Mouse (Mus musculus) olfactory bulb, adult 2 months (tissue): ENCODE results near the gene Dap3. TPM values are rescaled to one million over a fixed set of nuclear protein-coding genes. Genes with fewer than 3 reads are reported as not detected.
"Not testable (repeated sequence)": the region's sequence is repeated elsewhere in the genome, so short reads cannot be mapped to it uniquely, and the experiment has no call there.

Experiments used
- H3K27ac ChIP-seq: fragments of 200-500 bp; 2 replicates; pipeline ENCODE4 v1.5.1; 2012; ENCODE audit warnings: low read depth, low read length; ENCODE audit not compliant: insufficient read depth
- H3K4me1 ChIP-seq: fragments of 200-500 bp; 2 replicates; pipeline ENCODE4 v1.6.1; 2012; ENCODE audit warnings: low read length; ENCODE audit not compliant: control insufficient read depth, insufficient read depth
- H3K4me3 ChIP-seq: fragments of 200-500 bp; 2 replicates; pipeline ENCODE4 v1.5.1; 2012; ENCODE audit warnings: mild to moderate bottlenecking, low read depth, low read length, moderate library complexity; ENCODE audit not compliant: insufficient read depth
- CTCF ChIP-seq: fragments of 200-500 bp; IDR thresholded peaks from 2 replicates; pipeline ENCODE4 v1.5.1; 2012; ENCODE audit warnings: low read depth, mild to moderate bottlenecking, low read length, moderate library complexity; ENCODE audit not compliant: insufficient read depth
- POLR2A ChIP-seq: fragments of 200-500 bp; IDR thresholded peaks from 2 replicates; pipeline ENCODE4 v1.6.1; 2012; ENCODE audit warnings: mild to moderate bottlenecking, low read depth, low read length, moderate library complexity; ENCODE audit not compliant: insufficient read depth
- WGBS: fragments of 180-500 bp; shearing (Covaris S2); methylation state at CpG from one replicate; pipeline ENCODE4 v1.1.7; 2018; 5-methylcytosine and 5-hydroxymethylcytosine counted together
- polyA plus RNA-seq: library from polyadenylated mRNA; stranded (reverse); fragments of >200 nt; gene quantifications from 2 replicates; pipeline ENCODE4 v1.2.4, GENCODE M21; 2012; ENCODE audit warnings: low replicate concordance; ENCODE audit not compliant: missing spikeins, insufficient read depth, insufficient read length

Gene Dap3
- not detected in 2 replicates for polyA plus RNA-seq

DNA sequence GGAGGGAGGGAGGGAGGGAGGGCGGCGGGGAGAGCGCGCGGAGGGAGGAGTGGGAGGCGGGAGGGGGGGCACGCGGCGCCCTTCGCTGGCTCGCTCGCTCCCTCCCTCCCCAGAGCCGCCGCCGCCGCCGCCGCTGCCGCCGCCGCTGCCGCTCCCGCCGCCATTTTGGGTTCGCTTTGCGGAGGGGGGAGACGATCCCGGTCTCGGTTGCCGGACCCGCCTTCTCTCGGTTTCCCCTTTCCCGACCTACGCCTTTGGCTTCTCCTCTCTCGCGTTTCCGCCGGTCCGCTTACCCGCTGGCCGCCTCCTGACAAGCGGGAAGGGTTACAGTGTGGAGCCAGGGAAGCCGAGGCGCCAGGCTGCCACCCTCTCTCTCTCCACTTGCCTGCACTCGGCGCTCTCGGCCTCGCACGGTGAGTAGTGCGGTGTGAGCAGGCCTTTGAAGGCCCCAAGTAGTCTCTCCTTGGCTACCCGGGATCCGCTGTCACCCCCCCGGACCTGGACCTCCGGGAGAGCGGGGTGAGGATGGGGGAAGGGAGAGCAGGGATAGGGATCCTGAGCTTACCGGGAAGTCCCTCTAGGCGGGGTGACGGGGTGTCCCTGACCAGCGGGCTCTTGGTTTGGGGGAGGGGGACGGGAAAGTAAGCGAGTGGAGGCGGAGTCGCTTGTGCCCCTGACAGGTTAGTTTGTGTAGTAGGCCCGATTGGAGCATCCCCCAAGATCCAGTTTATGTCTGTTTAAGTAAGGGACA is at the start of gene Dap3, which contains the start of gene Ash1l:
Dap3 (minus strand) TSS at position 606 of the 751 bp plus-strand sequence.
Ash1l (plus strand) TSS at position 47 of the 751 bp plus-strand sequence.
- peaks cover 6% of the 10 kb centered on the region; the same call in 1 of the 2 replicates for H3K4me1 ChIP-seq
- peak within 1 kb of the TSS; percentile 99 for H3K27ac ChIP-seq
- WGBS: under 1% methylated on average over 50 of the region's 64 CpGs
- 0 out of 2 replicates have a peak, but pooled peaks have one; percentile 32 for TF ChIP-seq CTCF
- peak; percentile 33 for TF ChIP-seq POLR2A
- peak within 1 kb of the TSS; percentile 76 for H3K4me3 ChIP-seq

DNA sequence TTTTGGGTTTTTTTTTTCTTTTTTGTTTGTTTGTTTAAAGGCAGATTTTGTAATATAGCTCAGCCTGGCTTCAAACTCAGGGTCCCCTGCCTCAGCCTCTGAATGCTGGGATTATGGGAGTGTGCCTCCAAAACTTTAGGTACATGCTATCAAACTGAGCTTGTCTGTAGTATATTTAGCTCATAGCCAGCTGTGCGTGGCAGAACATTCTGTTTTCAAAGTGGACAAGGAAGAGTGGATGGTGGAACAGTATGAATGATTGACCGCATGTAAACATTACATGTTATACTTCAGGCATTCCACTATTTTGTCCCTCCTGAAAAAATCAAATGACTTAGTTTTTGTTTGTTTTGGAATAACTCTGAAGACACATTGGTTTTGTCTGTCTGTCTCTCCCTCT is 41.8 kb upstream of the Dap3 start:
- Histone ChIP-seq H3K4me3 (no peak overlapping the region), H3K4me1 (no peaks in the 10 kb centered on the region), H3K27ac (no peak overlapping the region)
- TF ChIP-seq CTCF (no peak), POLR2A (no peak)
- 61% methylated on average over 2 of the region's 2 CpGs for WGBS

DNA sequence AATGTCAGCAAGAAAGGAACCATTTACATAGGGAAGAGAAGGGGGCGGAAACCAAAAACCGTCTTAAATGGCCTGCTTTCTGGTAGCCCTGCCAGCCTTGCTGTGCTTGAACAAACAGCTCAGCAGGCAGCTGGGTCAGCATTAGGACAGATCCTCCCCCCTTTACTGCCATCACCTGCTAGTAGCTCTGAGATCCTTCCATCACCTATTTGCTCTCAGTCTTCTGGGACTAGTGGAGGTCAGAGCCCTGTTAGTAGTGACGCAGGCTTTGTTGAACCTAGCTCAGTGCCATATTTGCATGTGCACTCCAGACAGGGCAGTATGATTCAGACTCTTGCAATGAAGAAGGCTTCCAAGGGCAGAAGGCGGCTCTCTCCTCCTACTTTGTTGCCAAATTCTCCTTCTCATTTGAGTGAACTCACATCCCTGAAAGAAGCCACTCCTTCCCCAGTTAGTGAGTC is 33.0 kb upstream of the Dap3 start:
- no peak overlapping the region for H3K4me3 ChIP-seq
- no peak for TF ChIP-seq POLR2A
- no peak for TF ChIP-seq CTCF
- WGBS: 18% methylated on average over 4 of the region's 4 CpGs
- peak overlapping the region; percentile 71 for H3K27ac ChIP-seq
- peaks cover 4% of the 10 kb centered on the region for H3K4me1 ChIP-seq

DNA sequence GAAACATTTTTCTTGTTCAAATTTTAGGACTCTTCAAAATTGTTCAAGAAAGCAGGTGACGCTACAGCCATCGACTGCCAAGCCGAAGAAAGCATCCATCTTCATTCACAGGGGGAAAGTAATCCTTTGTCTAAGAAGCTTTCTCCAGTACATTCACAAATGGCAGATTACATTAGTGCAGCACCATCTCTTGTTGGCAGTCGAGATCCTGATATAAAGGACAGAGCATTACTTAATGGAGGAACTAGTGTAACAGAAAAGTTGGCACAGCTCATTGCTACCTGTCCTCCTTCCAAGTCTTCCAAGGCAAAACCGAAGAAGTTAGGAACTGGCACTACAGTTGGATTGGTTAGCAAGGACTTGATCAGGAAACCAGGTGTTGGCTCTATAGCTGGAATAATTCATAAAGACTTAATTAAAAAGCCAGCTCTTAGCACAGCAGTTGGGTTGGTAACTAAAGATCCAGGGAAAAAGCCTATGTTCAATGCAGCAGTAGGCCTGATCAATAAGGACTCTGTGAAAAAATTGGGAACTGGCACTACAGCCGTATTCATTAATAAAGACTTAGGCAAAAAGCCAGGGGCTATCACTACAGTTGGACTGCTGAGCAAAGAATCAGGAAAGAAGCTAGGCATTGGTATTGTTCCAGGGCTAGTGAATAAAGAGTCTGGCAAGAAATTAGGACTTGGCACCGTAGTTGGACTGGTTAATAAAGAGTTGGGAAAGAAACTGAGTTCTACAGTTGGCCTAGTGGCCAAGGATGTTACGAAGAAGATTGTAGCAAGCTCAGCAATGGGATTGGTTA is 30.4 kb upstream of the Dap3 start:
- Histone ChIP-seq H3K4me3 (no peak overlapping the region), H3K27ac (no peak overlapping the region), H3K4me1 (peaks cover 4% of the 10 kb centered on the region)
- 34% methylated on average over 8 of the region's 8 CpGs for whole genome bisulfite sequencing
- no peak for TF ChIP-seq POLR2A

DNA sequence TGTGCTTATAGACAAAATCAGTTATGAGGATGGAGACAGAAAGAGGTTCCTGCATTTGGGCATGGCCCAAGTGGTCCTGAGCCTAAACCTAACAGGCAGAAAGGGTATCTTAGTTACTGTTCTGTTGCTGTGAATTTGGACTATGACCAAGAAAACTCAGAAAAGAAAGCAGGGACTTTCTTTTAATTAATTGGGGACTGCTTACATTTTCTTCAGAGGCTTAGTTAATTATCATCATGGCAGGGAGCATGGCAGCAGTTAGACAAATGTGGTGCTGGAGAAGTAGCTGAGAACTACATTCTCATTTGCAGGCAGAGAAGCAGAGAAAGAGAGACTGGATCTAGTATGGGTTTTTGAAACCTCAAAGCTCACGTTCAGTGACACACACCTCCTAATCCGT is 24.0 kb upstream of the Dap3 start:
- no peak overlapping the region for H3K27ac ChIP-seq
- 34% methylated on average over 2 of the region's 2 CpGs for WGBS
- TF ChIP-seq POLR2A (no peak), CTCF (no peak)

GRCm38 (mm10) chr3:88963211-88963610 is 12.2 kb upstream of the Dap3 start:
- not testable (repeated sequence) for H3K4me3 ChIP-seq, H3K27ac ChIP-seq, H3K4me1 ChIP-seq

More for the DNA sequence above, 24.0 kb upstream of the Dap3 start:
- no peak overlapping the region for H3K4me3 ChIP-seq
- no peaks in the 10 kb centered on the region for H3K4me1 ChIP-seq

DNA sequence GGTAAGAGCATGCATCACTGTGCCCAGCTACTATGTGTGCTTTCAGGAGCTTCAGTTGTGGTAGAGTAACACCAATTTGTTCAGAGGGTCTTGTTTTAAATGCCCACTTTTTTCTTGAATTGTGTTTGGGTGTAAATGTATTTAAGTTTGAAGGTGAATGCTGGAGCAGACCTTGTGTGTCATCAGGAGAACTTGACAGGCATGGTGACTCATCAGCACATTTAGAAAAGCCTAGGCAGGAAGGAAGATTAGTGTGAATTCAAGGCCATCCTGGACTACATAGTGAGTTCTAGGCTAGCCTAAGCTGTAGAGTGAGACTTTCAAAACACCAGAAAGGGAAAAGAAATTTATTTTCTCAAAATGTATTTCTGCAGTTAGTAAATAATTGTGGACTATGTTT is 2.8 kb upstream of the Dap3 start:
- no peak overlapping the region for H3K27ac ChIP-seq
- TF ChIP-seq POLR2A (no peak), CTCF (no peak)
- peaks cover 4% of the 10 kb centered on the region; the same call in 1 of the 2 replicates for H3K4me1 ChIP-seq
- H3K4me3 ChIP-seq: no peak overlapping the region

GRCm38 (mm10) chr3:88953246-88953645 is 2.3 kb upstream of the Dap3 start:
- Histone ChIP-seq H3K27ac (no peak overlapping the region), H3K4me3 (no peak overlapping the region), H3K4me1 (peaks cover 4% of the 10 kb centered on the region; the same call in 1 of the 2 replicates)
- TF ChIP-seq POLR2A (no peak), CTCF (no peak)
- WGBS: 62% methylated on average over 4 of the region's 4 CpGs

DNA sequence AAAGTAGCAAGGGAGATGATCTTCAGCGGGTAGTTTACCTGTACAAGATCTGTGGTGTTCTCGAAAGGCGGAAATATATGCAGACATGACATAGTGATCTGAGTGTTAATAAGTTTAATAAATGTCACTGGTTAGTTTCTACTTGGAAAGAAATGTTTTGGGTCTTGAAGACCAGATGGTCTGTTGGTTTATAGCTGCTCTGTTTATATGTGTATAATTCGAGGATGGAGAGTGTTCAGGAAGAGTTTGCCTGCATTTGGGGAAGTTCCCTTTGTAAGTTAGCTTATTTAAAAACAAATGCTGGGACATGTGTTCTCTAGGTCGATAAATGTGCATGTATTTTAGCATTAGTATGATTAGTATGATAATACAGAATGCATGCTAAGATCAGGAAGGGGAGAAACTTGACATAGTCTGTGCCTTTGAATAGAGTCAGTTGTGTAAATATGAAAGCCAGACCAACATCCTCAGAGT is 383 bp upstream of the Dap3 start:
- WGBS: under 1% methylated on average over 5 of the region's 5 CpGs
- peak overlapping the region; percentile 99 for H3K27ac ChIP-seq
- peak overlapping the region; percentile 76 for H3K4me3 ChIP-seq
- TF ChIP-seq POLR2A (no peak), CTCF (no peak)
- peaks cover 6% of the 10 kb centered on the region; the same call in 1 of the 2 replicates for H3K4me1 ChIP-seq
